Mouse (Mus musculus) liver, embryonic 14.5 days (tissue): ENCODE data around the gene Cit. TPM values are rescaled to one million over a fixed set of nuclear protein-coding genes. Genes with fewer than 3 reads are reported as not detected.

Experiments used
- ATAC-seq: fragments of 200-750 bp; cut with Nextera tagmentation; 2 replicates; pipeline ENCODE4 v1.8.0; 2017; ENCODE audit warnings: moderate number of reproducible peaks, mild to moderate bottlenecking, moderate library complexity; ENCODE audit not compliant: insufficient read depth
- DNase-seq, 3 experiments: peaks; one replicate each; pipeline ENCODE4 v3.0.0-alpha.2; 2012 to 2013; ENCODE audit warnings: low read depth in 3 of 3, low spot score in 3 of 3
- H3K27ac ChIP-seq: fragments of 300-500 bp; sonication (generic); 2 replicates; pipeline ENCODE4 v1.5.1; 2014; ENCODE audit warnings: moderate library complexity, mild to moderate bottlenecking, control low read depth, inconsistent platforms
- H3K27me3 ChIP-seq: fragments of 300-500 bp; sonication (generic); 2 replicates; pipeline ENCODE4 v1.6.1; 2014; ENCODE audit warnings: mild to moderate bottlenecking, low read length, moderate library complexity; ENCODE audit not compliant: control insufficient read depth, insufficient read depth
- H3K36me3 ChIP-seq: fragments of 300-500 bp; sonication (generic); replicated peaks from 2 replicates; pipeline ENCODE4 v1.6.1; 2014; ENCODE audit warnings: low read depth; ENCODE audit not compliant: control insufficient read depth, insufficient read depth
- H3K4me1 ChIP-seq, 2 experiments: fragments of 200-500 bp in 1 of 2; fragments of 300-500 bp in 1 of 2; sonication (generic) in 1 of 2; replicated peaks; 2 replicates each; pipeline ENCODE4 v1.6.1; 2012 to 2014; ENCODE audit warnings: antibody characterized with exemption in 1 of 2, inconsistent platforms in 1 of 2, low read length in 1 of 2; ENCODE audit not compliant: control insufficient read depth in 2 of 2, insufficient read depth in 2 of 2
- H3K4me2 ChIP-seq: fragments of 300-500 bp; sonication (generic); 2 replicates; pipeline ENCODE4 v1.6.1; 2014; ENCODE audit warnings: low read depth, mild to moderate bottlenecking, control low read depth, moderate library complexity
- H3K4me3 ChIP-seq, 2 experiments: fragments of 200-500 bp in 1 of 2; fragments of 300-500 bp in 1 of 2; sonication (generic) in 1 of 2; 2 replicates each; pipeline ENCODE4 v1.5.1; 2012 to 2014; ENCODE audit warnings: low read depth in 2 of 2, low read length in 2 of 2, mild to moderate bottlenecking in 2 of 2, control low read depth in 1 of 2, inconsistent platforms in 1 of 2, moderate library complexity in 1 of 2; ENCODE audit not compliant: insufficient read depth in 1 of 2
- H3K9ac ChIP-seq: fragments of 300-500 bp; sonication (generic); replicated peaks from 2 replicates; pipeline ENCODE4 v1.6.1; 2014; ENCODE audit warnings: mild to moderate bottlenecking, control low read depth, moderate library complexity
- H3K9me3 ChIP-seq: fragments of 300-500 bp; sonication (generic); 2 replicates; pipeline ENCODE4 v1.6.1; 2016; ENCODE audit warnings: low read length, mixed read lengths; ENCODE audit not compliant: control insufficient read depth
- CTCF ChIP-seq: IDR thresholded peaks from 2 replicates; pipeline ENCODE4 v1.5.1; 2016; ENCODE audit warnings: antibody characterized with exemption, low read depth, control low read depth
- EP300 ChIP-seq: IDR thresholded peaks from 2 replicates; pipeline ENCODE4 v1.6.1; 2016; ENCODE audit warnings: antibody characterized with exemption, low read depth
- WGBS: fragments of 180-500 bp; shearing (Covaris S2); extraction: QIAGEN DNeasy Blood & Tissue Kit; methylation state at CpG from one replicate; pipeline ENCODE4 v1.1.7; 2014; ENCODE audit not compliant: insufficient replicate concordance; 5-methylcytosine and 5-hydroxymethylcytosine counted together
- polyA plus RNA-seq, 2 experiments: library from polyadenylated mRNA; depleted of rRNA in 1 of 2; stranded (reverse) in 1 of 2; unstranded in 1 of 2; fragments of >200 nt; fragmentation: Nextera tagmentation in 1 of 2; extraction: Ambion mirVana in 1 of 2; gene quantifications; 2 replicates each; pipeline versions ENCODE4 v1.2.1 to v1.2.3; 2012 to 2014

Gene Cit
- polyA plus RNA-seq, 2 experiments = 21.1 to 24.5 TPM

GRCm38 (mm10) chr5:115845635-115846174, 627 bp downstream of the Cit start:
- Histone ChIP-seq H3K9me3 (no peaks in the 10 kb centered on the region), H3K27me3 (no peaks in the 10 kb centered on the region), H3K4me2 (peak overlapping the region; percentile 70), H3K4me3 (peak overlapping the region; percentile 94 to 99), H3K36me3 (peaks cover 30% of the 10 kb centered on the region), H3K27ac (peak overlapping the region; percentile 67), H3K4me1 (peaks cover 8 to 17% of the 10 kb centered on the region in 2 experiments), H3K9ac (peak overlapping the region; percentile 100)
- DNase-seq (no peak), ATAC-seq (no peak)
- no peak for TF ChIP-seq EP300
- TF ChIP-seq CTCF = no peak
- 22% methylated on average over 8 of the region's 8 CpGs for WGBS

- no peak overlapping the region for H3K27ac ChIP-seq
- H3K4me2 ChIP-seq = peak overlapping the region; percentile 70; the same call in 1 of the 2 replicates
- H3K4me3 ChIP-seq = no peak overlapping the region
- no peak for TF ChIP-seq CTCF
- no peak for TF ChIP-seq EP300
- ATAC-seq (no peak), DNase-seq (no peak)
- WGBS = 84% methylated on average over 8 of the region's 8 CpGs
- H3K4me1 ChIP-seq = peaks cover 8 to 17% of the 10 kb centered on the region in 2 experiments
- H3K36me3 ChIP-seq = peaks cover 41% of the 10 kb centered on the region
- H3K9ac ChIP-seq = no peak overlapping the region
- no peaks in the 10 kb centered on the region for H3K9me3 ChIP-seq
- H3K27me3 ChIP-seq = no peaks in the 10 kb centered on the region
Observed at GRCm38 (mm10) chr5:115847166-115847565, 2.1 kb downstream of the Cit start.

- no peak for DNase-seq
- no peak for ATAC-seq
- no peaks in the 10 kb centered on the region for H3K27me3 ChIP-seq
- TF ChIP-seq CTCF = no peak
- no peak for TF ChIP-seq EP300
- no peak overlapping the region for H3K4me3 ChIP-seq
- WGBS = 83% methylated on average over 7 of the region's 7 CpGs
- H3K4me2 ChIP-seq = no peak overlapping the region
- no peak overlapping the region for H3K27ac ChIP-seq
- no peak overlapping the region for H3K9ac ChIP-seq
- peaks cover 8 to 17% of the 10 kb centered on the region in 2 experiments for H3K4me1 ChIP-seq
- H3K9me3 ChIP-seq = no peaks in the 10 kb centered on the region
- H3K36me3 ChIP-seq = peaks cover 54% of the 10 kb centered on the region
Observed at GRCm38 (mm10) chr5:115848463-115848862, 3.4 kb downstream of the Cit start.

GRCm38 (mm10) chr5:115849263-115849829, 4.3 kb downstream of the Cit start:
- Histone ChIP-seq H3K36me3 (peaks cover 58% of the 10 kb centered on the region), H3K4me3 (no peak overlapping the region)

GRCm38 (mm10) chr5:115850250-115851028, 5.4 kb downstream of the Cit start:
- TF ChIP-seq CTCF = no peak
- Histone ChIP-seq H3K4me3 (no peak overlapping the region), H3K9ac (no peak overlapping the region), H3K27ac (no peak overlapping the region), H3K36me3 (peaks cover 69% of the 10 kb centered on the region), H3K4me2 (no peak overlapping the region), H3K27me3 (no peaks in the 10 kb centered on the region), H3K4me1 (peaks cover 2 to 12% of the 10 kb centered on the region in 2 experiments; a peak in 2 of 4 replicates), H3K9me3 (no peaks in the 10 kb centered on the region)
- WGBS = 80% methylated on average over 17 of the region's 17 CpGs
- ATAC-seq (no peak), DNase-seq (no peak)

More at GRCm38 (mm10) chr5:115849263-115849829, 4.3 kb downstream of the Cit start:
- Histone ChIP-seq H3K9ac (no peak overlapping the region), H3K27ac (no peak overlapping the region), H3K9me3 (no peaks in the 10 kb centered on the region), H3K27me3 (no peaks in the 10 kb centered on the region), H3K4me1 (peaks cover 2 to 12% of the 10 kb centered on the region in 2 experiments; a peak in 2 of 4 replicates), H3K4me2 (no peak overlapping the region)
- DNase-seq (no peak), ATAC-seq (no peak)
- no peak for TF ChIP-seq EP300
- no peak for TF ChIP-seq CTCF
- 88% methylated on average over 12 of the region's 12 CpGs for WGBS
